Mouse (Mus musculus): ENCODE results near the gene Usp8. TPM values are rescaled to one million over a fixed set of nuclear protein-coding genes. Genes with fewer than 3 reads are reported as not detected.

The Usp8 gene
- 42.4 TPM for polyA plus RNA-seq (2014; fragmentation: Illumina TruSeq; extraction: RNeasy Lipid Tissue Mini Kit (QIAGEN cat#74804); ENCODE audit: low read depth, low replicate concordance)

DNA sequence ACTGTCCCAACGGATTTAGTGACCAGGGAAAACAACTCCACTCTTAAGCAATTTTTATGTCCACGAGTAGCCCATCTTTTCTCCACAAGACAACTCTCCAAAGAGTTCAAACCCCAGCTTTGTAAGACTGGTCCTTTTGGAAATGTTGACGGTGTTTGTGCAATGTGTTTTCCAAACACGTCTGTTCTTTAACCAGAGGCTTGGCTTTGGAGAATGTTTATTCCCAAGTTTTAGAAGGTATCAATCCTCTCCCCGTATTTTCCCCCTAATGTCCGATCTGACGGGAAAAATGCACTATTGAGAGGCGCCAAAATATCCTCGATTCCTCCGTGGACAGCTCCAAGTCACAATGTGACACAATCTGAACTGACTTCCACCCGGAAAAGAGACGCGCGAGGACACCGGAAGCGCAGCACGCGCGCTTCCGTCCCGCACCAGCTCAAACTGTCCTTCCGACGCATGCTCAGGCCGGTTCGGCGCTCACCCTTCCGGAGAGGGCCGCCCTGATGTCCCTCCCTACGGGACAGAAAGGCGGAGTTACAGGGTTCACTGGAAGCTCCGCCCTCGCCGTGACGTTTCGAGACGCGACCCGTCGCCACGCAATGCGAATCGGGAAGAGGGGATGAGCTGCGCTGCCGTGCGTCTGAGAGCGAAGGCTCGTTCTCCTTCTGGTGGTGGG lies at the start of gene Usp8:
TSS of gene Usp8 (plus strand) at position 570 of the 679 bp plus-strand sequence.

DNA sequence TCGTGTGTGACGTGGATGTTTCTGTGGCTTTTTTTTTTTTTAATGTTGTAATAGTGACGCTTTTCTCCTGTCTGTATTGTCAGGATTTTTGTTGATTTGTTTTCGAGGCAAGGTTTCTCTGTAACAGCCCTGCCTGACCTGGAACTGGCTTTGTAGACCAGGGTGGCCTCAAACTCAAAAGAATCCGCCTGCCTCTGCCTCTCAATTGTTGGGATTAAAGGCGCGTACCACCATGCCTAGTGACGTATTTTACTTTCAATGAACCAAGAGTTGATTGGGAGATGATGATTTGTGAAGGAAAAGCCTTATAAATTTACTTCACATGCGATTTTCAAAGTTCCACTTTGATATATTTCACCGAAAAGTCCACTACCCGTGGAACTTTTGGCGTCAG lies 31.0 kb upstream of the Usp8 start, which contains the start of gene Gabpb1:
TSS of gene Gabpb1 (minus strand) at position 216 of the 394 bp plus-strand sequence.

DNA sequence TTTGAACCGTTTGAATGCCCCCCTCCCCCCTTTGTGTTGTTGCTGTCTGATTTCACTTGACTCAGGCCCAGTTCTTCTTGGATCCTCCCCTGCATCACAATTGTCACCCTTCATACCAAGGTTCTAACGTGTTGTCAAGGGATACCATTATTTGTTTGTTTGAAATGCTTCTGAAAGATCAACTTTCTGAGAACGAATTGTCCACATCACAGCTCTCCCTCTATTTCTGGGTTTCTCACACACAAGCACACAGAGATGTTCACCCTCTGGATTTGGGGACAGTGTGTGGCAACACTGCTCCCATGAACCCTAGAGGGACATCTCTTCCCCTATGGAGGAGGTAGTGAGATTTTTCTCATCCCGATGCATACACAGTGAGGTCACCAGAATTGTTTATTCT lies 76.2 kb downstream of the Usp8 start, which contains the start of gene Usp50:
TSS of gene Usp50 (minus strand) at position 101 of the 400 bp plus-strand sequence.

Other genes with a start within 250 kb of the Usp8 start
- 0.83 TPM for gene Atp8b4, start 206.7 kb upstream of the Usp8 start, polyA plus RNA-seq (2014; fragmentation: Illumina TruSeq; extraction: RNeasy Lipid Tissue Mini Kit (QIAGEN cat#74804); ENCODE audit: low read depth, low replicate concordance)
- gene Slc27a2, start 154.9 kb upstream of the Usp8 start, polyA plus RNA-seq (2014; fragmentation: Illumina TruSeq; extraction: RNeasy Lipid Tissue Mini Kit (QIAGEN cat#74804); ENCODE audit: low read depth, low replicate concordance): 11.3 TPM
- gene Hdc, start 88.0 kb upstream of the Usp8 start, polyA plus RNA-seq (2014; fragmentation: Illumina TruSeq; extraction: RNeasy Lipid Tissue Mini Kit (QIAGEN cat#74804); ENCODE audit: low read depth, low replicate concordance): 7.7 TPM
- gene Gabpb1, start 31.0 kb upstream of the Usp8 start, polyA plus RNA-seq (2014; fragmentation: Illumina TruSeq; extraction: RNeasy Lipid Tissue Mini Kit (QIAGEN cat#74804); ENCODE audit: low read depth, low replicate concordance): 13.0 TPM
- gene Usp50, start 76.1 kb downstream of the Usp8 start, polyA plus RNA-seq (2014; fragmentation: Illumina TruSeq; extraction: RNeasy Lipid Tissue Mini Kit (QIAGEN cat#74804); ENCODE audit: low read depth, low replicate concordance): 4.9 TPM
- 35.0 TPM for gene Trpm7, start 168.9 kb downstream of the Usp8 start, polyA plus RNA-seq (2014; fragmentation: Illumina TruSeq; extraction: RNeasy Lipid Tissue Mini Kit (QIAGEN cat#74804); ENCODE audit: low read depth, low replicate concordance)
- gene Sppl2a, start 225.9 kb downstream of the Usp8 start, polyA plus RNA-seq (2014; fragmentation: Illumina TruSeq; extraction: RNeasy Lipid Tissue Mini Kit (QIAGEN cat#74804); ENCODE audit: low read depth, low replicate concordance): 25.9 TPM